Mouse (Mus musculus): Measurements from ENCODE around the gene Prrg2.

GRCm38 (mm10) chr7:45033722-45034359 is 28.6 kb downstream of the Prrg2 start:
- TF ChIP-seq MAFK (IDR thresholded peaks at IDR 0.05; ENCODE audit: insufficient read depth, low read depth, low read length) (no peak), HCFC1 (IDR thresholded peaks at IDR 0.05; ENCODE audit: borderline replicate concordance, insufficient read depth, low read length) (no peak), CHD2 (IDR thresholded peaks at IDR 0.05; ENCODE audit: low read depth, low read length) (no peak), ZNF384 (IDR thresholded peaks at IDR 0.05; ENCODE audit: low read depth, low read length) (no peak)
